Mouse (Mus musculus): Measurements from ENCODE around the gene Plekha5.

GRCm38 (mm10) chr6:140567897-140568296 is 144.0 kb downstream of the Plekha5 start:
- TF ChIP-seq POLR2A (IDR thresholded peaks at IDR 0.05; ENCODE audit: extremely low read depth, insufficient read depth, low read length), result no peak
- TF ChIP-seq CTCF (IDR thresholded peaks at IDR 0.05; ENCODE audit: low read depth, low read length), result no peak

Data from liver, adult 2 months (tissue).